Mouse (Mus musculus) liver, postnatal 0 days (tissue): ENCODE results near the gene Gm28036.

Source experiments
- CTCF ChIP-seq: sonication (generic); IDR thresholded peaks from 2 replicates; pipeline ENCODE4 v1.5.1; 2016; ENCODE audit warnings: antibody characterized with exemption, low read depth
- EP300 ChIP-seq: IDR thresholded peaks from 2 replicates; pipeline ENCODE4 v1.6.1; 2016; ENCODE audit warnings: antibody characterized with exemption, low read depth, mild to moderate bottlenecking

- TF ChIP-seq CTCF = no peak
- no peak for TF ChIP-seq EP300
Measured at GRCm38 (mm10) chr2:156134161-156134560, 7.3 kb upstream of the Gm28036 start.
